Mouse (Mus musculus) embryonic facial prominence, embryonic 11.5 days (tissue): Measurements from ENCODE around the gene Rab11fip4. TPM values are rescaled to one million over a fixed set of nuclear protein-coding genes. Genes with fewer than 3 reads are reported as not detected.
A peak's percentile ranks its signal among the peaks of the same experiment; 100 is the strongest.

Source experiments
- ATAC-seq: fragments of 200-750 bp; cut with Nextera tagmentation; replicated peaks from 2 replicates; pipeline ENCODE4 v1.8.0; 2017; ENCODE audit warnings: low read depth; ENCODE audit not compliant: insufficient number of reproducible peaks, low FRiP score, low TSS enrichment
- DNase-seq: peaks from one replicate; pipeline ENCODE4 v3.0.0-alpha.2; 2015; ENCODE audit warnings: low spot score
- H3K27ac ChIP-seq: fragments of 300-500 bp; sonication (generic); replicated peaks from 2 replicates; pipeline ENCODE4 v1.5.1; 2014; ENCODE audit warnings: mild to moderate bottlenecking, low read depth, low read length, control low read depth
- H3K27me3 ChIP-seq: fragments of 300-500 bp; sonication (generic); 2 replicates; pipeline ENCODE4 v1.6.1; 2014; ENCODE audit warnings: mild to moderate bottlenecking, low read length, moderate library complexity, mixed read lengths; ENCODE audit not compliant: control insufficient read depth, insufficient read depth
- H3K36me3 ChIP-seq: fragments of 300-500 bp; sonication (generic); replicated peaks from 2 replicates; pipeline ENCODE4 v1.6.1; 2014; ENCODE audit warnings: low read depth, mild to moderate bottlenecking, low read length, moderate library complexity, mixed read lengths; ENCODE audit not compliant: control insufficient read depth, insufficient read depth
- H3K4me1 ChIP-seq: fragments of 300-500 bp; sonication (generic); 2 replicates; pipeline ENCODE4 v1.6.1; 2014; ENCODE audit warnings: low read length, mixed read lengths; ENCODE audit not compliant: control insufficient read depth, insufficient read depth
- H3K4me2 ChIP-seq: fragments of 300-500 bp; sonication (generic); 2 replicates; pipeline ENCODE4 v1.6.1; 2014; ENCODE audit warnings: low read depth, mild to moderate bottlenecking, control low read depth, low read length, moderate library complexity
- H3K4me3 ChIP-seq: fragments of 300-500 bp; sonication (generic); 2 replicates; pipeline ENCODE4 v1.5.1; 2014; ENCODE audit warnings: low read depth, low read length, control low read depth
- H3K9ac ChIP-seq: fragments of 300-500 bp; sonication (generic); replicated peaks from 2 replicates; pipeline ENCODE4 v1.6.1; 2014; ENCODE audit warnings: mild to moderate bottlenecking, control low read depth, low read length
- H3K9me3 ChIP-seq: fragments of 300-500 bp; sonication (generic); replicated peaks from 2 replicates; pipeline ENCODE4 v1.6.1; 2016; ENCODE audit warnings: mild to moderate bottlenecking, low read length, inconsistent platforms, mixed read lengths; ENCODE audit not compliant: control insufficient read depth
- WGBS: fragments of 180-500 bp; shearing (Covaris S2); extraction: QIAGEN DNeasy Blood & Tissue Kit; methylation state at CpG from one replicate; pipeline ENCODE4 v1.1.7; 2014; 5-methylcytosine and 5-hydroxymethylcytosine counted together
- polyA plus RNA-seq: library from polyadenylated mRNA; unstranded; fragments of >200 nt; fragmentation: Nextera tagmentation; extraction: Ambion mirVana; gene quantifications from 2 replicates; pipeline ENCODE4 v1.2.1, GENCODE M21; 2014

Gene Rab11fip4
- polyA plus RNA-seq, 1 experiment from 2014 or later: 9.2 TPM

DNA sequence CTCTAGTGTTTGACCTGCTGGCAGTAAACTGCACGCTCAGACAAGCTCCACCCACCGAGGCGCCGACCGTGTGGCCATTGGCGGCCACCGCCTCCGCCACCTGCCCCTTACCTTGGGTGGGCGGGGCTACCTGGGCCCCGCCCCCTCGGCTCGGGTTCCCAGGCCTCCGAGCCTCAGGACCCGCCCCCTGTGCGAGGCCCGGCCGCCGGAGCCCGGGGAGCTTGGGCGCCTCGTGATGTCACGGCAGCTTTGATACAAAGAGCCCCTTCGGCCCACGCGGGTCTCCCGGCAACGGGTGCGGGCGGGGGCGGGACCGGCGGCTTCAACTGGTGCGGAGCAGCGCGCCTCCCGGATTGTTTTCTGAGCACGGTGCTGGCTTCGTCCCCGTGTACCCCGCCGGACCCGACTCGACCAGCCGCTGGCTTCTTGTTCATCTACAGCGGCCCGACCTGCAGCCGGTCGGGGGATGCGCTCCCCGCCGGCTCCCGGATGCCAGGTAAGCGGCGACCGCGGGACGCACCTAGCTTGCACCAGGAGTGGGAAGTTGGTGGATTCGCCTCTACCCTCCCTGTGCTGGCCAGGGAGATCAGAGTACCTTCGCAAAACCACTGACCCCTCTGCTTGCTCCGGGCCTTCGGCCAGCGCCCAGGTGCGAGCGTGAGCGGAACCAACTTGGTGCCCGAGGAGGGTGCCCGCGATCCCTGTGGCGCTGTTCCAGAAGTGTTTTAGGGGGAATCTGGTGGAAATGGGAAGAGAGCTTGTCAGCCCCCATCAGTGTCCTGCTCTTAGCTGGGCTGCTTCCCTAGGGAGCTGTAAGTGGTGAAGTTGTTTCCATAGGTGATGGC lies 69.6 kb downstream of the Rab11fip4 start:
- DNase-seq (peak; percentile 96), ATAC-seq (peak; percentile 75)
- Histone ChIP-seq H3K4me2 (peak overlapping the region; percentile 81), H3K9ac (peak overlapping the region; percentile 82), H3K27me3 (no peaks in the 10 kb centered on the region), H3K4me3 (peak overlapping the region; percentile 57), H3K27ac (no peak overlapping the region), H3K4me1 (peaks cover 3% of the 10 kb centered on the region), H3K9me3 (no peaks in the 10 kb centered on the region), H3K36me3 (no peaks in the 10 kb centered on the region)
- WGBS: under 1% methylated on average over 68 of the region's 69 CpGs

DNA sequence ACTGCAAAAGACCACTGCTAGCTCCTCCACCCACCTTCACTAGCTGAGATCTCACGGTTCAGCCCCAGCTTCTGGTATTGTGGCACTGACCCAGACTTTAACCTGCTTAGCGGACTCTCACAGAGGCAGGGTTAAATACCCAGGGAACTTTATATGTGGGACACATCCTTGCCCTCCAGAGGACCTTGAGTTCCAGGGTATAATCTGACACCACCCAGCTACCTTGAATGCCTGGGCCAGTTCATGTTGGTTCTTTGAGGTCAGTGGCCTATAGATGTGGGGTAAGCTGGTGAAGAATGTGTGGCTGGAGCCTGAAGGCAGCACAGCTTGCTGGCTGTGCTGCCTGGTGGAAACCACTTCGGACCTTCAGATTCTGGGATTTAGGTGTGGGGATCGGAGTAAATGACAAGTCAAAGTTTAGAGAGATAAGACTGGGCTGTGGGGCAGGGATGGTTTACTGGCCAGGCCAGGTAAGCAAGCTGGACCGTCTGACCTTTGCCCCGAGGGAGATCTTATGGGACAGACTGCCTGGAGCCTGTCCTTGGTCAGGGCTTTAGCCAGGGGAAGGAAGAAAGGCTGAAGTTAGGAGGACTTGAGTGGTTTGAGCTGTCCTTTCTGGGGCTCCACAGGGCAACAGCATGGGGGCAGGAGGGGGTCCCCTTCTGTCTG lies 71.0 kb downstream of the Rab11fip4 start:
- Histone ChIP-seq H3K4me1 (peaks cover 3% of the 10 kb centered on the region), H3K4me2 (peak overlapping the region; percentile 81), H3K27ac (no peak overlapping the region), H3K36me3 (no peaks in the 10 kb centered on the region), H3K4me3 (no peak overlapping the region; the same call in 1 of the 2 replicates), H3K27me3 (no peaks in the 10 kb centered on the region), H3K9ac (peak overlapping the region; percentile 4; the same call in 1 of the 2 replicates), H3K9me3 (no peaks in the 10 kb centered on the region)
- DNase-seq: no peak
- WGBS: 45% methylated on average over 6 of the region's 6 CpGs
- ATAC-seq: no peak

DNA sequence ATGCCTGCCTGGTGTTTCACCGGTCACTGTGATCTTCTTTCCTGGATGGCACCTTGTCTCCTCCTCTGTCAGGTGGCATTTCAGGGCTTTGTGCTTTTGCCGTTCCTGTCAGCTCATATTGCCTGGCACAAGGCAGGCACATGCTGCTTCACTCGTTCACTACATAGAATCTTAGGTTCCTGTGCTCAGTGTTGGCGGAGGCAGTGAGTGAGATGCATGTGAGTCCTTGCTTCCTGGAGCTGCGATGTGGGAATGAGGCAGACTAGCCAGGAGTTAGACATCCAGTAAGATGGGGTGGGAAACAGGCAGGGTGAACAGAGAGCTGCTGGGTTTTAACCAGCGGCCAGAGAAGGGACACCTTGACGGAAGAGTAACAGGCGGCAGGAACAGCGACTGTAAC lies 72.1 kb downstream of the Rab11fip4 start:
- DNase-seq (no peak), ATAC-seq (no peak)
- Histone ChIP-seq H3K4me2 (no peak overlapping the region), H3K4me3 (no peak overlapping the region), H3K9me3 (no peaks in the 10 kb centered on the region), H3K36me3 (no peaks in the 10 kb centered on the region), H3K27me3 (no peaks in the 10 kb centered on the region), H3K27ac (no peak overlapping the region), H3K4me1 (peaks cover 3% of the 10 kb centered on the region), H3K9ac (no peak overlapping the region; the same call in 1 of the 2 replicates)
- WGBS: 84% methylated on average over 9 of the region's 9 CpGs

DNA sequence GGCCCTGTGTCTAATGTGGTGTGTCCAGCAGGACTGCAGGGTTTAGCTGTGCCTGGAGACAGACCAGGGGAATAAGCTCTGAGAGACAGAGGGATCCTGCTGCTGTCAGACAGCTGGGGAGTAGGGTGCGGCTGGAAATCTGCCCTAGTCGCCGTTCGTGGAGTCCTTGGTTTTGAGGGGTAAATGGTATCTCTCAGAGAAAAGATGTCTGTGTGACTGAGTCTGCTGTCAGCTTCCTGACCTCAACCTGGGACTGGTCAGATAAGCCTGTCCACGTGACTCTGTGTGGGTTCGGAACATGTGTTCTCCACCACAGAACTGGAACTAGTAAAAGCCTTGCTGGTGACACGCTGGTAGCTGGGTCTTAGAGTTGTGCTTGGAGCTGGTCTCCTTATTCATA lies 72.6 kb downstream of the Rab11fip4 start:
- Histone ChIP-seq H3K27me3 (no peaks in the 10 kb centered on the region), H3K9ac (no peak overlapping the region; the same call in 1 of the 2 replicates), H3K4me3 (no peak overlapping the region), H3K9me3 (no peaks in the 10 kb centered on the region), H3K4me1 (peaks cover 3% of the 10 kb centered on the region), H3K36me3 (no peaks in the 10 kb centered on the region), H3K4me2 (no peak overlapping the region), H3K27ac (no peak overlapping the region)
- 84% methylated on average over 7 of the region's 7 CpGs for WGBS
- ATAC-seq (no peak), DNase-seq (no peak)

DNA sequence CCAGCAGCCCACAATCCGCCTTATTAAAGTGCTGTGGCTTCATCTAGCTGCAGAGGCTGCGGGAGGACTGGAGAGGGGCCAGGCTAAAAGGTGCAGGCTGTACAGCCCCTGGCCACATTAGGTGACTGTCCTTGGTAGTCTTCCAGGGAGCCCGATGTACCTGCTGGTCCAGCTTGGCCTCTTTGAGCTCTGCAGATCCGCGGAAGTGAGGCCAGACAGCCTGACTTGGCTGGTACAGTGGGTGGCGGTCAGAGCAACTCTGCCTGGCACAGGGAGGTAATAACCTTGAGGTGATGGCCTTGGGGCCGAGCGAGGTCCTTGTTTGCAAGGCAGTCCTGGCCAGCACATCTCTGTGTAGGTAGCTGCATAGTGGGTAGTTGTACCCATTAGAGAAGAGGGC lies 75.5 kb downstream of the Rab11fip4 start:
- H3K27ac ChIP-seq: no peak overlapping the region
- no peak overlapping the region for H3K4me3 ChIP-seq
- 87% methylated on average over 8 of the region's 8 CpGs for WGBS
- H3K9me3 ChIP-seq: no peaks in the 10 kb centered on the region
- no peaks in the 10 kb centered on the region for H3K36me3 ChIP-seq
- no peak overlapping the region for H3K9ac ChIP-seq
- peaks cover 11% of the 10 kb centered on the region for H3K4me1 ChIP-seq
- no peak for ATAC-seq
- no peaks in the 10 kb centered on the region for H3K27me3 ChIP-seq
- DNase-seq: no peak
- no peak overlapping the region for H3K4me2 ChIP-seq

DNA sequence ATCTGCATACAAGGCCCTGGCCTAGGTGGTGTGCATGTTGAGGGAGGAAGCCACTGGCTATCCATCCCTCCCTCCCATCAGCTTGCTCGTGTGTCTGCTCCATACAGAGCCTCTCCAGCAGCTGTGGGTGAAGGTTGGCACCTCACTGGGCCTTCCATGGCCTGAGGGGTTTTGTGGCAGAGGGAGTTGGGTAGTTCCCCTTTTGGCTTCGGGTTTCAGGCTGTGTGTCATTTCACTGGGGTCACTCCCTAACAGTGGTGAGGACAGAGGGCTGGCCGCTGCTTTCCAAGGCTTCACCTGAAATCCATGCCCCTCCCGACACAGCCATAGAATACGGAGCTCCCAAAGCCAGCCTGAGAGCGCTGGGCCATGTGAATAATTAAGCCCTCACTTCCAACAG lies 78.2 kb downstream of the Rab11fip4 start:
- DNase-seq (no peak), ATAC-seq (no peak)
- Histone ChIP-seq H3K27me3 (no peaks in the 10 kb centered on the region), H3K4me2 (no peak overlapping the region), H3K9me3 (no peaks in the 10 kb centered on the region), H3K27ac (peak overlapping the region; percentile 77), H3K4me3 (no peak overlapping the region), H3K9ac (no peak overlapping the region), H3K36me3 (no peaks in the 10 kb centered on the region), H3K4me1 (peaks cover 7% of the 10 kb centered on the region)
- WGBS: 47% methylated on average over 6 of the region's 6 CpGs

DNA sequence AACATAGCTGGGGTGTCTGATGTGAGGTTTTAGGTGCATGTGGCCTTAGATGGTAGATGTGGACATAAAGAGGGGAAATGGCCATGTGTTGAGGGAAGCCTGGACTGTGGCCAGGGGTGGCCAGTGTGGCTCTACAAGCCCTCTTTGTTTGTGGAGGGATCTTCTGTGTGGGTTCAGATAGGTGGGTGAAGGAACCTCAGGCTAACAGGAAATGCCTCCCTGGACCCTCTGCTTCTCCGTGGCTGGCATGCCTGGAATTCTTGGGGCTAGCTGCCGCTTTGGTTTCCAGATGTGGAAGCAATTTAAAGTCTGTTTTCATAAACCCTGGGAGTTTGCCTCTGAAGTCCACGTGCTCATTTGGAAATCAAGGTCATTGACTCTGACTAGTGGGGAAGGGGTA lies 78.9 kb downstream of the Rab11fip4 start:
- no peaks in the 10 kb centered on the region for H3K9me3 ChIP-seq
- H3K9ac ChIP-seq: no peak overlapping the region
- ATAC-seq (peak; percentile 66; the same call in 1 of the 2 replicates), DNase-seq (peak; percentile 80)
- no peaks in the 10 kb centered on the region for H3K36me3 ChIP-seq
- H3K4me1 ChIP-seq: peaks cover 7% of the 10 kb centered on the region
- no peak overlapping the region for H3K4me3 ChIP-seq
- 14% methylated on average over 3 of the region's 3 CpGs for WGBS
- H3K4me2 ChIP-seq: no peak overlapping the region
- no peaks in the 10 kb centered on the region for H3K27me3 ChIP-seq
- peak overlapping the region; percentile 77 for H3K27ac ChIP-seq

DNA sequence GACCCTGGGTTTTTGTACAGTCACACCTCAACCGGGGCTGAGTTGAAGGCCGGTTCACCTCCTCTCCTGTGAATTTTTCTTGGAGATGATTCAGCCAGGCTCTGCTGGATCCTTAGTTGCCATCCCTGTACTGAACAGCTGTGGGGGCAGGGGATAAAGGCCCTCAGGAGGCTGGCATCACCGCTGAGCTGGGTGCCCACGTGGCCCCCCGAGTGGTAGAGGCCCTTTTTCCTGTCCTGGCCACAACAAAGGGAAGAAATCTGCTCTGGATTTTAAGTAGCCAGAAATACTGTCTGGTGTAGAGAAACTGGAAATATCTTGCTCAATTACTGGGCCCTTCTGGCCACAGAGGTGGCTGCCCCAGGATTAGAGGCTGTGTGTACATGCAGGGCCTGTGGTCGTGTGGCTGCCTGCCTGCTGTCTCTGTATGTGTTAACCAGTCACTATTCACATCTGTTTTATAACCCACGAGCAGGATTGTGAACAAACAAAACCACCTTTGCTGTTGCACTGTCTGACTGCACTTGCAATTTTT lies 79.5 kb downstream of the Rab11fip4 start:
- Histone ChIP-seq H3K27ac (peak overlapping the region; percentile 77), H3K27me3 (no peaks in the 10 kb centered on the region), H3K9me3 (no peaks in the 10 kb centered on the region), H3K36me3 (no peaks in the 10 kb centered on the region), H3K9ac (no peak overlapping the region), H3K4me1 (peaks cover 7% of the 10 kb centered on the region), H3K4me3 (no peak overlapping the region), H3K4me2 (no peak overlapping the region)
- ATAC-seq: no peak
- no peak for DNase-seq
- 39% methylated on average over 7 of the region's 7 CpGs for WGBS
